Mouse (Mus musculus): Measurements from ENCODE around the gene Selp. TPM values are rescaled to one million over a fixed set of nuclear protein-coding genes. Genes with fewer than 3 reads are reported as not detected.

The Selp gene
- polyA plus RNA-seq, 1 experiment = 1.6 TPM

GRCm38 (mm10) chr1:164087872-164088271 lies 27.2 kb upstream of the Selp start:
- no peaks in the 10 kb centered on the region for H3K4me1 ChIP-seq (ENCODE audit: control insufficient read depth, insufficient read depth, low read length)
- no peaks in the 10 kb centered on the region for H3K27me3 ChIP-seq (ENCODE audit: control insufficient read depth, insufficient read depth, low read length)
- no peak overlapping the region for H3K27ac ChIP-seq (ENCODE audit: control insufficient read depth, insufficient read depth, low read depth, low read length)
- no peaks in the 10 kb centered on the region for H3K36me3 ChIP-seq (ENCODE audit: control insufficient read depth, insufficient read depth, low read length)
- TF ChIP-seq CTCF (IDR thresholded peaks at IDR 0.05; ENCODE audit: control insufficient read depth, insufficient read depth, insufficient replicate concordance, low read depth, low read length) = no peak
- no peak for TF ChIP-seq POLR2A (IDR thresholded peaks at IDR 0.05; ENCODE audit: control insufficient read depth, low read depth, low read length)
- H3K4me3 ChIP-seq (ENCODE audit: control insufficient read depth, low read depth, low read length) = no peak overlapping the region

GRCm38 (mm10) chr1:164096780-164097179 lies 18.3 kb upstream of the Selp start:
- Histone ChIP-seq H3K4me3 (ENCODE audit: control insufficient read depth, low read depth, low read length) (no peak overlapping the region), H3K27ac (ENCODE audit: control insufficient read depth, insufficient read depth, low read depth, low read length) (no peak overlapping the region), H3K27me3 (ENCODE audit: control insufficient read depth, insufficient read depth, low read length) (no peaks in the 10 kb centered on the region), H3K36me3 (ENCODE audit: control insufficient read depth, insufficient read depth, low read length) (no peaks in the 10 kb centered on the region), H3K4me1 (ENCODE audit: control insufficient read depth, insufficient read depth, low read length) (no peaks in the 10 kb centered on the region)
- no peak for TF ChIP-seq POLR2A (IDR thresholded peaks at IDR 0.05; ENCODE audit: control insufficient read depth, low read depth, low read length)
- no peak for TF ChIP-seq CTCF (IDR thresholded peaks at IDR 0.05; ENCODE audit: control insufficient read depth, insufficient read depth, insufficient replicate concordance, low read depth, low read length)

GRCm38 (mm10) chr1:164097911-164098310 lies 17.2 kb upstream of the Selp start:
- Histone ChIP-seq H3K4me3 (ENCODE audit: control insufficient read depth, low read depth, low read length) (no peak overlapping the region), H3K27me3 (ENCODE audit: control insufficient read depth, insufficient read depth, low read length) (no peaks in the 10 kb centered on the region), H3K36me3 (ENCODE audit: control insufficient read depth, insufficient read depth, low read length) (no peaks in the 10 kb centered on the region), H3K27ac (ENCODE audit: control insufficient read depth, insufficient read depth, low read depth, low read length) (no peak overlapping the region), H3K4me1 (ENCODE audit: control insufficient read depth, insufficient read depth, low read length) (no peaks in the 10 kb centered on the region)
- no peak for TF ChIP-seq POLR2A (IDR thresholded peaks at IDR 0.05; ENCODE audit: control insufficient read depth, low read depth, low read length)
- TF ChIP-seq CTCF (IDR thresholded peaks at IDR 0.05; ENCODE audit: control insufficient read depth, insufficient read depth, insufficient replicate concordance, low read depth, low read length) = no peak

GRCm38 (mm10) chr1:164098372-164098771 lies 16.7 kb upstream of the Selp start:
- H3K27ac ChIP-seq (ENCODE audit: control insufficient read depth, insufficient read depth, low read depth, low read length) = no peak overlapping the region
- H3K4me3 ChIP-seq (ENCODE audit: control insufficient read depth, low read depth, low read length) = no peak overlapping the region
- no peaks in the 10 kb centered on the region for H3K27me3 ChIP-seq (ENCODE audit: control insufficient read depth, insufficient read depth, low read length)
- no peaks in the 10 kb centered on the region for H3K36me3 ChIP-seq (ENCODE audit: control insufficient read depth, insufficient read depth, low read length)
- no peaks in the 10 kb centered on the region for H3K4me1 ChIP-seq (ENCODE audit: control insufficient read depth, insufficient read depth, low read length)
- TF ChIP-seq POLR2A (IDR thresholded peaks at IDR 0.05; ENCODE audit: control insufficient read depth, low read depth, low read length) (no peak), CTCF (IDR thresholded peaks at IDR 0.05; ENCODE audit: control insufficient read depth, insufficient read depth, insufficient replicate concordance, low read depth, low read length) (no peak)

GRCm38 (mm10) chr1:164109763-164110162 lies 5.3 kb upstream of the Selp start:
- Histone ChIP-seq H3K27me3 (ENCODE audit: control insufficient read depth, insufficient read depth, low read length) (no peaks in the 10 kb centered on the region), H3K36me3 (ENCODE audit: control insufficient read depth, insufficient read depth, low read length) (no peaks in the 10 kb centered on the region), H3K4me1 (ENCODE audit: control insufficient read depth, insufficient read depth, low read length) (no peaks in the 10 kb centered on the region), H3K27ac (ENCODE audit: control insufficient read depth, insufficient read depth, low read depth, low read length) (no peak overlapping the region), H3K4me3 (ENCODE audit: control insufficient read depth, low read depth, low read length) (no peak overlapping the region)
- no peak for TF ChIP-seq POLR2A (IDR thresholded peaks at IDR 0.05; ENCODE audit: control insufficient read depth, low read depth, low read length)
- no peak for TF ChIP-seq CTCF (IDR thresholded peaks at IDR 0.05; ENCODE audit: control insufficient read depth, insufficient read depth, insufficient replicate concordance, low read depth, low read length)

GRCm38 (mm10) chr1:164110591-164111329 lies 4.3 kb upstream of the Selp start:
- Histone ChIP-seq H3K4me3 (ENCODE audit: control insufficient read depth, low read depth, low read length) (no peak overlapping the region), H3K27me3 (ENCODE audit: control insufficient read depth, insufficient read depth, low read length) (no peaks in the 10 kb centered on the region), H3K4me1 (ENCODE audit: control insufficient read depth, insufficient read depth, low read length) (no peaks in the 10 kb centered on the region), H3K27ac (ENCODE audit: control insufficient read depth, insufficient read depth, low read depth, low read length) (no peak overlapping the region), H3K36me3 (ENCODE audit: control insufficient read depth, insufficient read depth, low read length) (no peaks in the 10 kb centered on the region)
- no peak for TF ChIP-seq CTCF (IDR thresholded peaks at IDR 0.05; ENCODE audit: control insufficient read depth, insufficient read depth, insufficient replicate concordance, low read depth, low read length)
- TF ChIP-seq POLR2A (IDR thresholded peaks at IDR 0.05; ENCODE audit: control insufficient read depth, low read depth, low read length) = no peak

- no peak for TF ChIP-seq POLR2A (IDR thresholded peaks at IDR 0.05; ENCODE audit: control insufficient read depth, low read depth, low read length)
- no peak for TF ChIP-seq CTCF (IDR thresholded peaks at IDR 0.05; ENCODE audit: control insufficient read depth, insufficient read depth, insufficient replicate concordance, low read depth, low read length)
- Histone ChIP-seq H3K4me3 (ENCODE audit: control insufficient read depth, low read depth, low read length) (no peak overlapping the region), H3K4me1 (ENCODE audit: control insufficient read depth, insufficient read depth, low read length) (no peaks in the 10 kb centered on the region), H3K27ac (ENCODE audit: control insufficient read depth, insufficient read depth, low read depth, low read length) (no peak overlapping the region), H3K27me3 (ENCODE audit: control insufficient read depth, insufficient read depth, low read length) (no peaks in the 10 kb centered on the region), H3K36me3 (ENCODE audit: control insufficient read depth, insufficient read depth, low read length) (no peaks in the 10 kb centered on the region)
These were observed 784 bp upstream of the Selp start for GRCm38 (mm10) chr1:164114280-164114679.

Data from testis, adult 2 months (tissue).